Mouse (Mus musculus): ENCODE data around the gene Lamc3.

DNA sequence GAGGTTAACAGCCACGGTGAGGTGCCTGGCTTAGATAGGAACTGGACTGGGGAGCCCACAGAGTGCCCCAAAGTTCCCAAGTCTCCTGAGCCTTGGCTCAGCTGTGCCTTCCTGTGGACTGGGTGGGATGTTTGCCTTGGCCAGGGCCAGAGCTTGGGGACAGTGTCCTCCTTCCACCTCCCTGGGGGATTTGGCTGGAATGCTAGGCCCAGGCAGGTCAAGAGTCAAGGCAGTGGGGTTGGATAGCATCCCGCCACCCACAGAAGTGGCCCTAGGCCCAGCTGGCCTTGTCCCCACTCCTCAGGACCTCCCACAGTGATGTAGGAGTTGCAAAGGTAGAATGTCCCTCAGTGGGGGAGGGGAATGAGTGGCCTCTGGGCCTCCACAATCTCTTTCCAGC is 4.1 kb downstream of the Lamc3 start:
- TF ChIP-seq CTCF (IDR thresholded peaks at IDR 0.05; ENCODE audit: low read depth) (no peak), EP300 (IDR thresholded peaks at IDR 0.05; ENCODE audit: low read depth) (no peak)

Measured in liver, postnatal 0 days (tissue).